Mouse (Mus musculus) hindbrain, embryonic 14.5 days (tissue): Measurements from ENCODE around the gene Dio3. TPM values are rescaled to one million over a fixed set of nuclear protein-coding genes. Genes with fewer than 3 reads are reported as not detected.

ENCODE experiments used
- ATAC-seq: fragments of 200-750 bp; cut with Nextera tagmentation; 2 replicates; pipeline ENCODE4 v1.8.0; 2017; ENCODE audit warnings: moderate number of reproducible peaks, mild to moderate bottlenecking, moderate TSS enrichment, moderate library complexity; ENCODE audit not compliant: low FRiP score
- DNase-seq: peaks from one replicate; pipeline ENCODE4 v3.0.0-alpha.2; 2015; ENCODE audit warnings: low spot score
- H3K27ac ChIP-seq: fragments of 300-500 bp; sonication (generic); 2 replicates; pipeline ENCODE4 v1.5.1; 2014; ENCODE audit warnings: mild to moderate bottlenecking, moderate library complexity
- H3K27me3 ChIP-seq: fragments of 300-500 bp; sonication (generic); 2 replicates; pipeline ENCODE4 v1.6.1; 2014; ENCODE audit warnings: mild to moderate bottlenecking, low read length, mixed read lengths; ENCODE audit not compliant: control insufficient read depth, insufficient read depth
- H3K36me3 ChIP-seq: fragments of 300-500 bp; sonication (generic); replicated peaks from 2 replicates; pipeline ENCODE4 v1.6.1; 2014; ENCODE audit not compliant: control insufficient read depth, insufficient read depth
- H3K4me1 ChIP-seq: fragments of 300-500 bp; sonication (generic); replicated peaks from 2 replicates; pipeline ENCODE4 v1.6.1; 2014; ENCODE audit warnings: antibody characterized with exemption, low read length, mixed read lengths; ENCODE audit not compliant: control insufficient read depth, insufficient read depth
- H3K4me2 ChIP-seq: fragments of 300-500 bp; sonication (generic); replicated peaks from 2 replicates; pipeline ENCODE4 v1.6.1; 2014; ENCODE audit warnings: mild to moderate bottlenecking, moderate library complexity
- H3K4me3 ChIP-seq: fragments of 300-500 bp; sonication (generic); replicated peaks from 2 replicates; pipeline ENCODE4 v1.5.1; 2014; ENCODE audit warnings: mild to moderate bottlenecking, low read length
- H3K9ac ChIP-seq: fragments of 300-500 bp; sonication (generic); 2 replicates; pipeline ENCODE4 v1.6.1; 2014
- H3K9me3 ChIP-seq: fragments of 300-500 bp; sonication (generic); 2 replicates; pipeline ENCODE4 v1.6.1; 2016; ENCODE audit warnings: low read length; ENCODE audit not compliant: control insufficient read depth
- WGBS: fragments of 180-500 bp; shearing (Covaris S2); extraction: QIAGEN DNeasy Blood & Tissue Kit; methylation state at CpG from one replicate; pipeline ENCODE4 v1.1.7; 2014; 5-methylcytosine and 5-hydroxymethylcytosine counted together
- polyA plus RNA-seq: library from polyadenylated mRNA; unstranded; fragments of >200 nt; fragmentation: Nextera tagmentation; extraction: Ambion mirVana; gene quantifications from 2 replicates; pipeline ENCODE4 v1.2.1, GENCODE M21; 2014

The Dio3 gene
- 0.52 and 0.64 TPM in 2 replicates for polyA plus RNA-seq

- 0% methylated on average over 34 of the region's 34 CpGs for WGBS
- peaks cover 95% of the 10 kb centered on the region for H3K27me3 ChIP-seq
- no peak for ATAC-seq
- peak within 1 kb of the TSS; percentile 71 for H3K4me2 ChIP-seq
- DNase-seq: no peak
- no peaks in the 10 kb centered on the region for H3K9me3 ChIP-seq
- no peaks in the 10 kb centered on the region; the same call in 1 of the 2 replicates for H3K4me1 ChIP-seq
- H3K36me3 ChIP-seq: no peaks in the 10 kb centered on the region
- H3K9ac ChIP-seq: peak within 1 kb of the TSS; percentile 42
- H3K27ac ChIP-seq: no peak within 1 kb of the TSS
- peak within 1 kb of the TSS; percentile 46 for H3K4me3 ChIP-seq
Measured at GRCm38 (mm10) chr12:110278853-110279252, at the start of gene Dio3. TSS of gene Dio3 (plus strand) at chr12:110279068.

GRCm38 (mm10) chr12:110230296-110230695 is 48.6 kb upstream of the Dio3 start:
- Histone ChIP-seq H3K27me3 (no peaks in the 10 kb centered on the region), H3K36me3 (no peaks in the 10 kb centered on the region), H3K9me3 (no peaks in the 10 kb centered on the region), H3K4me1 (no peaks in the 10 kb centered on the region), H3K4me3 (no peak overlapping the region), H3K4me2 (no peak overlapping the region), H3K27ac (no peak overlapping the region), H3K9ac (no peak overlapping the region)
- DNase-seq (no peak), ATAC-seq (no peak)
- 89% methylated on average over 7 of the region's 7 CpGs for WGBS

- H3K4me1 ChIP-seq: no peaks in the 10 kb centered on the region
- no peaks in the 10 kb centered on the region for H3K36me3 ChIP-seq
- 80% methylated on average over 8 of the region's 8 CpGs for WGBS
- no peak overlapping the region for H3K9ac ChIP-seq
- DNase-seq (no peak), ATAC-seq (no peak)
- H3K4me3 ChIP-seq: no peak overlapping the region
- no peaks in the 10 kb centered on the region for H3K27me3 ChIP-seq
- H3K9me3 ChIP-seq: no peaks in the 10 kb centered on the region
- no peak overlapping the region for H3K27ac ChIP-seq
- H3K4me2 ChIP-seq: no peak overlapping the region
Measured at GRCm38 (mm10) chr12:110230767-110231166, 48.1 kb upstream of the Dio3 start.

GRCm38 (mm10) chr12:110231709-110232600 is 46.9 kb upstream of the Dio3 start:
- no peak for ATAC-seq
- WGBS: 39% methylated on average over 13 of the region's 13 CpGs
- Histone ChIP-seq H3K4me2 (no peak overlapping the region), H3K27ac (no peak overlapping the region), H3K4me1 (no peaks in the 10 kb centered on the region), H3K9me3 (no peaks in the 10 kb centered on the region), H3K4me3 (no peak overlapping the region), H3K36me3 (no peaks in the 10 kb centered on the region), H3K9ac (no peak overlapping the region), H3K27me3 (no peaks in the 10 kb centered on the region)
- no peak for DNase-seq

- no peak overlapping the region for H3K27ac ChIP-seq
- H3K36me3 ChIP-seq: no peaks in the 10 kb centered on the region
- 91% methylated on average over 4 of the region's 4 CpGs for whole genome bisulfite sequencing
- H3K4me1 ChIP-seq: no peaks in the 10 kb centered on the region
- no peaks in the 10 kb centered on the region for H3K27me3 ChIP-seq
- no peak for ATAC-seq
- H3K4me2 ChIP-seq: no peak overlapping the region
- H3K9ac ChIP-seq: no peak overlapping the region
- no peak for DNase-seq
- H3K9me3 ChIP-seq: no peaks in the 10 kb centered on the region
- no peak overlapping the region for H3K4me3 ChIP-seq
Measured at GRCm38 (mm10) chr12:110235908-110236307, 43.0 kb upstream of the Dio3 start.

- no peaks in the 10 kb centered on the region for H3K9me3 ChIP-seq
- DNase-seq: no peak
Measured at GRCm38 (mm10) chr12:110237046-110237445, 41.8 kb upstream of the Dio3 start.

GRCm38 (mm10) chr12:110239358-110239757 is 39.5 kb upstream of the Dio3 start:
- Histone ChIP-seq H3K27me3 (no peaks in the 10 kb centered on the region), H3K36me3 (no peaks in the 10 kb centered on the region), H3K9ac (no peak overlapping the region), H3K27ac (no peak overlapping the region), H3K9me3 (no peaks in the 10 kb centered on the region), H3K4me1 (no peaks in the 10 kb centered on the region), H3K4me2 (no peak overlapping the region), H3K4me3 (no peak overlapping the region)
- WGBS: 87% methylated on average over 5 of the region's 5 CpGs
- DNase-seq (no peak), ATAC-seq (no peak)

More at GRCm38 (mm10) chr12:110237046-110237445, 41.8 kb upstream of the Dio3 start:
- no peak overlapping the region for H3K4me2 ChIP-seq
- 82% methylated on average over 7 of the region's 7 CpGs for WGBS
- no peak overlapping the region for H3K27ac ChIP-seq
- no peak overlapping the region for H3K4me3 ChIP-seq
- H3K9ac ChIP-seq: no peak overlapping the region
- no peaks in the 10 kb centered on the region for H3K36me3 ChIP-seq
- H3K4me1 ChIP-seq: no peaks in the 10 kb centered on the region
- no peaks in the 10 kb centered on the region for H3K27me3 ChIP-seq
- no peak for ATAC-seq

GRCm38 (mm10) chr12:110244581-110244980 is 34.3 kb upstream of the Dio3 start:
- Histone ChIP-seq H3K27me3 (no peaks in the 10 kb centered on the region), H3K9ac (no peak overlapping the region), H3K9me3 (no peaks in the 10 kb centered on the region), H3K4me2 (no peak overlapping the region), H3K4me3 (no peak overlapping the region), H3K4me1 (no peaks in the 10 kb centered on the region), H3K27ac (no peak overlapping the region), H3K36me3 (no peaks in the 10 kb centered on the region)
- 89% methylated on average over 6 of the region's 6 CpGs for WGBS
- no peak for DNase-seq
- no peak for ATAC-seq

- DNase-seq (no peak), ATAC-seq (no peak)
- Histone ChIP-seq H3K27me3 (no peaks in the 10 kb centered on the region), H3K9ac (no peak overlapping the region), H3K9me3 (no peaks in the 10 kb centered on the region), H3K4me3 (no peak overlapping the region), H3K4me1 (no peaks in the 10 kb centered on the region), H3K4me2 (no peak overlapping the region), H3K27ac (no peak overlapping the region), H3K36me3 (no peaks in the 10 kb centered on the region)
- 93% methylated on average over 4 of the region's 4 CpGs for WGBS
Measured at GRCm38 (mm10) chr12:110245461-110245860, 33.4 kb upstream of the Dio3 start.
